Mouse (Mus musculus): ENCODE results near the gene Gpsm3. TPM values are rescaled to one million over a fixed set of nuclear protein-coding genes. Genes with fewer than 3 reads are reported as not detected.

The Gpsm3 gene
- total and polyA plus RNA-seq, 3 experiments, result 13.0 to 38.7 (median 18.2) TPM

DNA sequence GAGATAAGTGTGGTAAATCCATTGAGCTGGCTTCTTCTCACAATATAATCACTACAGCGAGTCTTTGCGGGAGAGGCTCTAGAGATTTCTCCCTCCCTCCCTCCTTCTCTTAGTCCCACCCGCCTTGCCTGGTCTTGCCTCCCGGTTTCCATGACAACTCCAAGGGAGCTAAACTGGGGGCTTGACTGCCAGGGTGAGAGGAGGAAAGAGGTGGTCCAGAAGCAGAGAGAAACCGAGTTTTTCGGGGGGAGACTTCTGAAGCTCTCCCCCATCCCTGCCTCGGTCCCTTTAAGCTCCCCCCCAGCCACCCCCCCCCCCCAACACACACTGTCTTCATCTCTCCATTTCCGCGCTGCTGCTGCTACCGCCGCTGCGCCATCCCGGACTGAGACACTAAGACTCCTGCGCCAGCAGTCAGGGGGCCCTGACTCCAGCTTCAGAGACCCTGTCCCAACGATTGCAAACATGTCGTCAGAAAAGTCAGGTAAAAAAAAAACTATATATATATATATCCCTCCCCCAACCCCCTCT lies 39.7 kb downstream of the Gpsm3 start, which contains the start of gene Prrt1:
Gene Prrt1, plus strand, starts transcription at position 313 of the 531 bp plus-strand sequence.
- in situ Hi-C loops (cut with MboI; ENCODE audit: low pct_ligation_motif_present, low pct_unique_long_range_greater_than_20kb, low sequenced_read_pairs) (no loop called here), dilution Hi-C loops (cut with MboI; ENCODE audit: extremely low pct_ligation_motif_present, extremely low pct_unique_long_range_greater_than_20kb, low sequenced_read_pairs) (no loop called here)
- H3K9me3 ChIP-seq (replicated peaks; ENCODE audit: low read length), result peaks cover 2% of the 10 kb centered on the region
- H3K4me3 ChIP-seq (replicated peaks in 1 of 3; ENCODE audit: low read depth in 2 of 3, low read length in 2 of 3, poor library complexity in 1 of 3), result no peak within 1 kb of the TSS
- H3K4me1 ChIP-seq (ENCODE audit: control insufficient read depth in 1 of 2, insufficient read depth in 2 of 2), result peaks cover 2 to 3% of the 10 kb centered on the region in 2 experiments; a peak in 2 of 4 replicates
- H3K27me3 ChIP-seq (replicated peaks), result peaks cover 64% of the 10 kb centered on the region
- H3K36me3 ChIP-seq (replicated peaks in 1 of 2; ENCODE audit: control insufficient read depth in 1 of 2, insufficient read depth in 1 of 2, low read length in 1 of 2), result no peaks in the 10 kb centered on the region
- H3K27ac ChIP-seq (ENCODE audit: insufficient read depth, low read depth), result no peak within 1 kb of the TSS
- H3K79me2 ChIP-seq (replicated peaks; ENCODE audit: control insufficient read depth, extremely low read depth, insufficient read depth, poor library complexity, severe bottlenecking), result no peaks in the 10 kb centered on the region
- TF ChIP-seq ZC3H11A (IDR thresholded peaks at IDR 0.05; ENCODE audit: low read depth, low read length) (no peak), E2F4 (IDR thresholded peaks at IDR 0.05; ENCODE audit: insufficient replicate concordance, low read depth, low read length) (no peak)
- no peak within 1 kb of the TSS for H3K4me2 ChIP-seq (ENCODE audit: insufficient read depth, low read depth, poor library complexity, severe bottlenecking)
- no peak for DNase-seq (ENCODE audit: extremely low read depth)
- H3K9ac ChIP-seq (ENCODE audit: insufficient read depth, low read depth), result no peak within 1 kb of the TSS

DNA sequence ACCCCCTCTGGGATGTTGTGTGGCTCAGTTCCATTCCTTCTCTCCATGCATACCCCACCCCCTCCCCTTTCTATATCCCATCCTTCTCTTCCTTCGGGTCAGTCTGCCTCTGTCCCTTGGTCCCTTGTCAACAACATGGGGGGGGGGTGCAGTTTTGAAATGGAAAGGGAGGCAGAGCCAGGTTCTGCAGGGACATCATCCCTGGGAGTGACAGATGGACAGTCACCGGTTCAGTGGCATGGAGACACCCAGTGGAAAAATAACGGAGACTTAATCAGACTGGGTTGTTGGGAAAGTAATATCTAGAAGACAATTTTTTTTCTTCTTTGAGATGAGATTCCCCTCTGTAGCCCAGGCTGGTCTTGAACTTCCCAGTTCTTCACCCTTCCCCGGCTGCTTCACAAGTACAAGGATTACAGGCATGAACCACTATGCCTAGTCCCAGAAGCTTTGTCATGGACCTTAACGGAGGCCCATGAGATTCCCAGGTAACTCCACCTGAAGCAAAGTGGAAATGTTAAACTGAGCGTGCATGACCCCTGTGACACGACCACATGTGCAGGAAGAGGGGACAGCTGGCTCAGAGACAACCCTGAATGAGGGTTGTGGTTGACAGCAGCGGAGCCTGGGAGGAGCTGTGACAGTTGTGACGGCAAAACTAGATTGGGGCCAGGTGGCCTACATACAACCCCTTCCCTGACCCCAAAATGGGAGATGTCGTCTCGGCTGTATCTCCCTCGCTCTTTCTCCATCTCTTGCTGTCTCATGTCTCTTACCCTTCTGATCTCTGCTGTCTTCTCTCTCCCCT lies 40.4 kb downstream of the Gpsm3 start:
- no peak for DNase-seq (ENCODE audit: extremely low read depth)
- H3K27ac ChIP-seq (ENCODE audit: insufficient read depth, low read depth), result no peak overlapping the region
- H3K9me3 ChIP-seq (replicated peaks; ENCODE audit: low read length), result peaks cover 2% of the 10 kb centered on the region
- H3K27me3 ChIP-seq (replicated peaks), result peaks cover 67% of the 10 kb centered on the region
- H3K4me1 ChIP-seq (ENCODE audit: control insufficient read depth in 1 of 2, insufficient read depth in 2 of 2), result peaks cover 2 to 3% of the 10 kb centered on the region in 2 experiments; a peak in 2 of 4 replicates
- dilution Hi-C loops (cut with MboI; ENCODE audit: extremely low pct_ligation_motif_present, extremely low pct_unique_long_range_greater_than_20kb, low sequenced_read_pairs), result no loop called here
- TF ChIP-seq GABPA (IDR thresholded peaks at IDR 0.05; ENCODE audit: insufficient replicate concordance, low read depth, low read length) (no peak), EP300 (IDR thresholded peaks at IDR 0.05; ENCODE audit: low read length) (no peak), ZNF384 (IDR thresholded peaks at IDR 0.05; ENCODE audit: low read depth, low read length) (no peak), TBP (conservative IDR thresholded peaks at IDR 0.05; ENCODE audit: low read depth, low read length) (no peak), PAX5 (IDR thresholded peaks at IDR 0.05; ENCODE audit: low read length) (no peak), ZKSCAN1 (IDR thresholded peaks at IDR 0.05; ENCODE audit: borderline replicate concordance, low read depth, low read length) (no peak), SIN3A (IDR thresholded peaks at IDR 0.05; ENCODE audit: low read length) (no peak), MAFK (IDR thresholded peaks at IDR 0.05; ENCODE audit: insufficient replicate concordance, low read length) (no peak), ZMIZ1 (IDR thresholded peaks at IDR 0.05; ENCODE audit: low read depth, low read length) (no peak), SMC3 (IDR thresholded peaks at IDR 0.05; ENCODE audit: low read depth, low read length) (no peak), IRF4 (IDR thresholded peaks at IDR 0.05; ENCODE audit: low read depth, low read length) (no peak), USF2 (conservative IDR thresholded peaks at IDR 0.05; ENCODE audit: low read depth, low read length) (no peak), MAZ (IDR thresholded peaks at IDR 0.05; ENCODE audit: low read depth, low read length) (no peak), HCFC1 (IDR thresholded peaks at IDR 0.05; ENCODE audit: low read depth, low read length) (no peak), KAT2A (IDR thresholded peaks at IDR 0.05; ENCODE audit: insufficient replicate concordance, low read length) (no peak), NELFE (IDR thresholded peaks at IDR 0.05; ENCODE audit: low read depth, low read length) (no peak), E2F4 (IDR thresholded peaks at IDR 0.05; ENCODE audit: insufficient replicate concordance, low read depth, low read length) (no peak), RCOR1 (conservative IDR thresholded peaks at IDR 0.05; ENCODE audit: low read depth, low read length) (no peak), POLR2AphosphoS2 (IDR thresholded peaks at IDR 0.05; ENCODE audit: low read depth, low read length) (no peak)
- H3K36me3 ChIP-seq (replicated peaks in 1 of 2; ENCODE audit: control insufficient read depth in 1 of 2, insufficient read depth in 1 of 2, low read length in 1 of 2), result no peaks in the 10 kb centered on the region
- no peaks in the 10 kb centered on the region for H3K79me2 ChIP-seq (replicated peaks; ENCODE audit: control insufficient read depth, extremely low read depth, insufficient read depth, poor library complexity, severe bottlenecking)
- H3K9ac ChIP-seq (ENCODE audit: insufficient read depth, low read depth), result no peak overlapping the region
- H3K4me3 ChIP-seq (replicated peaks in 1 of 3; ENCODE audit: low read depth in 2 of 3, low read length in 2 of 3, poor library complexity in 1 of 3), result no peak overlapping the region
- in situ Hi-C loops (cut with MboI; ENCODE audit: low pct_ligation_motif_present, low pct_unique_long_range_greater_than_20kb, low sequenced_read_pairs), result no loop called here
- no peak overlapping the region for H3K4me2 ChIP-seq (ENCODE audit: insufficient read depth, low read depth, poor library complexity, severe bottlenecking)

Measured in CH12.LX (cell line).